Mouse (Mus musculus) G1E (cell line): ENCODE data around the gene Chic1.

Experiments used
- CTCF ChIP-seq: IDR thresholded peaks from 2 replicates; pipeline ENCODE4 v1.5.1; 2012; ENCODE audit warnings: low read depth, low read length, inconsistent platforms, mixed read lengths
- GATA1 ChIP-seq: IDR thresholded peaks from 2 replicates; pipeline ENCODE4 v1.6.1; 2012; ENCODE audit warnings: borderline replicate concordance, low read length, inconsistent platforms, mixed read lengths
- GATA2 ChIP-seq: IDR thresholded peaks from 2 replicates; pipeline ENCODE4 v1.6.1; 2012; ENCODE audit warnings: low read depth, low read length, inconsistent platforms, borderline replicate concordance
- POLR2AphosphoS5 ChIP-seq: IDR thresholded peaks from 2 replicates; pipeline ENCODE4 v1.6.1; 2012; ENCODE audit warnings: low read depth, low read length, inconsistent platforms; ENCODE audit not compliant: insufficient replicate concordance
- TAL1 ChIP-seq: conservative IDR thresholded peaks from 2 replicates; pipeline ENCODE4 v1.6.1; 2012; ENCODE audit warnings: low read depth, low read length, inconsistent platforms, mixed read lengths

GRCm38 (mm10) chrX:103368650-103369049, 12.4 kb downstream of the Chic1 start:
- TF ChIP-seq CTCF: no peak
- TF ChIP-seq GATA1: no peak
- no peak for TF ChIP-seq POLR2AphosphoS5
- no peak for TF ChIP-seq TAL1
- no peak for TF ChIP-seq GATA2
